Mouse (Mus musculus): ENCODE data around the gene Bicdl2.

Bicdl2 gene

GRCm38 (mm10) chr17:23674271-23674952 is 14.1 kb downstream of the Bicdl2 start:
- peak; percentile 60 to 66 for DNase-seq

GRCm38 (mm10) chr17:23675127-23675526 is 14.8 kb downstream of the Bicdl2 start:
- peak; percentile 66 to 84 for DNase-seq

DNA sequence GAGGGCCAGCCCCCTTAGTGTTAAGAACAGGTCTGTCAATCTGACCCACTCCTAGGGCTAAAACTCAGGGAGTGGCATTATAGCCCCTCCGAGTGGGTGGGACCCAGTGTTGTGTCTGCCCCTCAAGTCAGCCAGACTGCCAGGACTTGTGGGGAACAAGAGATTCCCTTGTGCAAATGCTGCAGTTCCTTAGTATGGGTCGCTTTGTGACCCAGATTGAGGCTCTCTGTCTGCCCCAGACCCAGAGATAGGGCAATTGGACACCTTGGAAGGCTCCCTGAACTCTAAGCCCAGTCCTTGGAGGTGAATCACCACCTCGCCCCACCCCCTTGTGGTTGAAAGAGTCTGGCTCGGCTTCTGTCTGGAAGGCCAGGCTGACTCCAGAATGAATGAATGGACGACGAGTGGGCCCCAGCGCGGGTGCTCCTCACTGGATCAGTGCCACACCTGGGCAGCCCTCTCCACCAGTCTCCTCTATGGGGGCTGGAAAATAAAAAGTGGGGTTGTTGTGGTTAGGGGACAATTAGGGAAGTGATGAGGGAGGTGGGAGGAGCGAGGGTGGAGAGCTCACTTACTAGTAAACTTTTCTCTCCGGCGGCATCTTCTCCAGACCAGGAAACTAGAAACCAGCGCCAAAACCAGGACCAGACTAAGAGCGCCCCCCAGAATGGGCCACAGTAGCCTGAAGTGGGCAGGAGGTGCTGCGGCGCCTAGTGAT is 15.4 kb downstream of the Bicdl2 start:
- DNase-seq, result peak; percentile 60 to 75

DNA sequence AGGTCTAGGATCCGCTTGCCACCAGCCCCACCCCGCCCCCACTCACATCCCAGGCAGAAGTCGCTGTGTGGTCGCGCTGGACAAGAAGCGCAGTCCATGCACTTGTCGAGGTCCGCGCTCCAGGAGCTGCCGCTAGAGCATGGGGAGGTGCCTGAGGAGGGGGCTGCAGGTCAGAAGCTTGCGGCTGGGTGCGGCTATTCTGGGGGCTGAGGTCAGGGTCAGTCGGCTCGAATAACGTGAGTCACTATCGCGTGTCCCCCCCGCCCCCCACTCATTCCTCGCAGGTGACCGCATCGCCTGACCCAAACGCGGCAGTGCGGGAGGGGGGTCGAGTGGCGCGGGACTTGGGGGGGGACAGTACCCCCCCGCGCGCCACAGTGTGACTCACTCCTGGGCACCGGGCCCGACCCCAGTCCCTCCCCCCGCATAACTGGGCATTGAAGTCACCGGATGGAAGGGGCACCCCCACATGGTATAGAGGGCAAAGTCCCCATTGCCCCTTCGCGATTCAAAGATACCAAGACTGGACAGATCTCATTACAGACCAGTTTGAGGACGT is 16.2 kb downstream of the Bicdl2 start:
- peak; percentile 68 to 84 for DNase-seq

- DNase-seq, result peak; percentile 88 to 93
These were observed 17.0 kb downstream of the Bicdl2 start, which contains the start of gene Tnfrsf12a for GRCm38 (mm10) chr17:23677236-23677679. TSS of gene Tnfrsf12a (minus strand) at chr17:23677468.

GRCm38 (mm10) chr17:23679127-23679835 is 19.0 kb downstream of the Bicdl2 start, which contains the start of gene Cldn6:
TSS of gene Cldn6 (plus strand) at chr17:23679249.
- DNase-seq, result no peak

GRCm38 (mm10) chr17:23680336-23680735 is 20.0 kb downstream of the Bicdl2 start:
- no peak for DNase-seq

- DNase-seq, result no peak
These were observed 20.8 kb downstream of the Bicdl2 start for GRCm38 (mm10) chr17:23681086-23681485.

- no peak for DNase-seq
These were observed 21.8 kb downstream of the Bicdl2 start for GRCm38 (mm10) chr17:23682092-23682491.

DNA sequence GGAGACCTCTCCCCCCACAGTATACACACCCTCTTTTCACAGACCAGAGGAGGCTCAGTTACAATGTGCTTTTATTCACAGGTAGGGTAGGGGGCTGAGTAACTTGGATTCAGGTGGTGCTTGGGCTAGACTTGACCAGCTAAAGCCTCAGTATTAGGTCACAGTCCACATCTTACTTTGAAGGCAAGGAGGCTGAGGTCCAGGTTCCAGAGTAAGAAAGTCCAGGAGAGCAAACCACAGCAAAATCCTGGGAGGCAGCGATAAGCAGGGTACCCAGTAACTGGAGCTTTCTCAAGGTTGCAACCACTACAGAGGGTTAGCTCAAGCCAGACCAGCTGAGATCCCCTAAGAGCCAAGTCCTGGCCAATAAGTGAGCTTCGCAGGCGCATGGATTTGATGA is 22.2 kb downstream of the Bicdl2 start:
- DNase-seq, result no peak

DNA sequence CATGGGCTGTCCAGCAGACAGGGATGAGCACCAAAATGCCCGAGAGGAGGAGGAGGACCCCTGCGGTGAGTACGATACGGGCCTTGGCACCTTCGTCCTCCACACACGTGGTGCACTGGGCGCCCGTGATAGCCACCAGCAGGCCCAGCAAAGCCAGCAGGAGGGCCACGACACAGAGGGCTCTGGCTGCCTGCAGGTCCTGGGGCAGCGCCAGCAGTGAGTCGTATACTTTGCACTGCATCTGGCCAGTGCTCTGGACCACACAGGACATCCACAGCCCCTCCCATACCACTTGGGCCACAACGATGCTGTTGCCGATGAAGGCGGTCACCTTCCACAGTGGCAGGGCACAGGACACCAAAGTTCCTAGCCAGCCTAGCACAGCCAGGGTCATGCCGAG is 22.9 kb downstream of the Bicdl2 start:
- DNase-seq, result no peak

- no peak for DNase-seq
These were observed 23.8 kb downstream of the Bicdl2 start, which contains the start of gene Cldn9 for GRCm38 (mm10) chr17:23683856-23684672. TSS of gene Cldn9 (minus strand) at chr17:23684026.

DNA sequence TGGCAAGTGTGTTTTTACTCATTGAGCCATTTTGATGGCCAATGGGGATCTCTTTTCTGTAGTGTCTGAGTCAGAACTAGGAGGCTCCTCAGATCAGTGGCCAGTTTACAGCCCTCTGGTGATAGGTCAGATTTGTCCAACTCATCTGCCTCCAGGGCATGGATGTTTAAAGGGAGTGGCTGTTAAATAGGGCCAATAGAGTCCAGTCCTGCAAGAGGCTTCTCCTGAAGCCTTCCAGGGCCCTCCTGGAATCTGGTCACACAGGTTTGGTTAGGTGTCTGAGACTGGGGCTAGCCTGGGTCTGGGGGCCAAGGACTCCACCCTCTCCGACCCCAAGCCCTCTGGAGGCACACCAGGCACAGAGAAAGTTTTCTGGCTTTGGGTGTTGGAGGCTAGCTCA is 34.2 kb downstream of the Bicdl2 start:
- no peak for DNase-seq

GRCm38 (mm10) chr17:23695801-23696200 is 35.5 kb downstream of the Bicdl2 start:
- no peak for DNase-seq

DNA sequence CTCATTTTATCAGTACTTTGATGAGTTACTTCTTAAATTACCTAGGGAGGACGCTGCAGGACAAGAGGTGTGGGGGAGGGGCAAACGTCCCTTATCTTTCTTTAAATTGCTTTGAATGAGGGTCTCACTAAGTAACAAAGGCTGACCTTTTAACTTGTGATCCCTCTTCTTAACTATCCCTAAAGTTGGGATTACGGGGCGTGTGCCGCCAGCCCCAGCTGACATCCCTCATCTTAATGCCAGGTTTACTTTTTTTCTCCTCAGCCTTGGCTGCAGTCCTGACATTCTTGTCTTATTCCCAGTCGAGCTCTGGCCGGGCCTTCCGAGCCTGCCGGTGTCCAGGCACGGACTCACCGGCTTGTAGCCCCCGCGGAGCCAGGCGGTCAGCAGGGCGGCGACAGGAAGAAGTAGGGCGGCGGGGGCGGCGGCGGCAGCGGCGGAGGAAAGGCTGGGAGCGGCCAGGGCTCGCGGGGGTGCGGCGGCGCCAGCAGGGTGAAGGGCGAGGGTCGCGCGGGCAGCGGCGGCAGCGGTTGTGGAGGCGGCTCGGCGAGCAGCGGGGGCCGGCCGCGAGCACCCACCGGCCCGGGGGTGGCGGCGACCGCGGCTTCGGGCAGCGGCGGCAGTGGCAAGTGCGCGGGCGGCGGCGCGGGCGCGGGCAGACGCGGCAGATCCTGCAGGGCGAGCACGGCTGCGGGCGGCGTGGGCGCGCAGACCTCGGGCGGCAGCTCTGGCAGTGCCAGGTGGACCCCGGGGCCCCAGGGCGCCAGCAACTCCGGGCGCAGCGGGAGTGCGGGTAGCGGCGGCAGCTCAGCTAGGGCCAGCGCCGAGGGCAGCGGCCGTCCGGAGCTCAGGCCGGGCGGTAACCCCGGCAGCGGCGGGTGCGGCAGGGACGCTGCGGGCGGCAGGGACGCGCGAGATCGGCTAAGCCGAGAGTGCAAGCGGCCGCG is 39.1 kb downstream of the Bicdl2 start:
- peak; percentile 75 to 83 for DNase-seq

- DNase-seq, result peak; percentile 94 to 97
These were observed 39.8 kb downstream of the Bicdl2 start for GRCm38 (mm10) chr17:23700079-23700478.

DNA sequence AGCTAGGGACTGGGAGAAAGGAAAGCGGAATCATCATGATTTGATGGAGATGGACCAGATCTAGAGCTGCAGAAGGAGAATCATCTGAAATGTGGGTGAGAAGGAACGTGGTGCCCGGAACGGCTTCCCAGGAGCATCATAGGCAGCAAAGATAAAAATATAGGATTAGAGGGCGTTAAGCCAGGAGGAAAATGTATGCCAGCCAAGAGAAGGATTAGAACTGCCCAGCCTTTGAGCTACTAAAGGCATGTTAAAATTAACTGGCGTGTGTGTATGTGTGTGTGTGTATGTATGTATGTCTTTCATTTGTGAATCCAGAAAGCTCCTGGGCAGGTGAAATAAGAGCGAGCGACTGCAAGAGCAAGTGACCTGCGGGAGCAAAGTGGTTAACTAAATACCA is 43.0 kb downstream of the Bicdl2 start:
- DNase-seq, result no peak

DNA sequence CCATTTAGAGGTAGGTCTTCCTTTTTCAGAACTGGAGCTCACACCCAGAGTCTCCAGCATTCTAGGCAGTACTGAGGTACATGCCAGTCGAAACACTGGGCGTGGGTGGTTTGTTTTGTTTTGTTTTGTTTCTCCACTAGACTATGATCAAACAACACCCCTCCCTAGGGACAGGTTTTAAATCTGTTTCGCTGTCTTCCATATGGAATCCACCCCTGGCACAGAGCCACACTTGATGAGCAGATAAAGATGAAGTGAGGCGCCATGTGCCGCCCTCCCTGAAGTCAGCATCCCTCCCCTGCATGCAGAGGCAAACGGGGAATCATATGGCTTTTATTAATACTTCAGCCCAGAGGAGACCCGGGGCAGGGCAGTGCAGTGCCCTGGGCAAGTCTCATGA is 44.4 kb downstream of the Bicdl2 start:
- DNase-seq, result peak; percentile 13 to 43

GRCm38 (mm10) chr17:23705525-23706104 is 45.3 kb downstream of the Bicdl2 start:
- peak in 1 of 2 experiments; percentile 10 for DNase-seq

DNA sequence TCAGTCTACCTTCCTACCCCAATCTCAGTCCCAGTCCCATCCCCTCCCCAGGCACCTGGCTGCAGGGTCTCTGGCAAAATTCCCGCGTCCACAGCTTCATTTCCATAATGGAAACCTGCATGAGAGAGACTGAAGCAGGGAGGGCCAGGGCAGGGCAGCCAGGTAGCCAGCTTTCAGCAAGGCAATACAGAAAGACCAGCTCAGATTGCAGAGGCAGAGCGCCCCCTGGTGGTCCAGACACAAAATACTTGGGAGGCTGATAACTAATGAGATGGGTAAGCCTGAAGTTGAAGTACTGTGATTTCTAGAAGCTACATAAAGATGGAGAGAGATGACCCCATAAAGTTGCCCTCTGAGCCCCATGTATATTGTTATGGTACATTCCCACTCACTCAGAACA is 45.9 kb downstream of the Bicdl2 start:
- DNase-seq, result peak; percentile 89 to 91

DNA sequence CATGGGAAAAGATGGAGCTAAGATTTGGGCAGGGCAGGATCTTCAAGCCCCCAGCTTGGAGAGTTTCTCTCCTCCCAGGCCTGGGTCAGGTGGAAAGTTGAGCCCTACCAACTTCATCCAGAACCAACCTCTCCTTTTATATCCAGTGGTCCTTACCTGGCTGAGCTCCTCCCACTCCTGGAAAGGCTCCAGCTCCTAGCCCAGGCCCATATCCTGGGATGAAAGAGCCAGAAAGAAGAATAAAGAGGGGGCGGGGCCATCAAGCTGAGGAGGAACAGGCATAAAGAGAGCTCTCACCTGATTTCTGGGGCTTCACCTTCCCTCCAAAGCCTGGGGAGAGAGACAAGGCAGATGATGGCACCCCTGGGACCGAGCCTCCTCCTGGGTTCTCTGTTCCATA is 56.7 kb downstream of the Bicdl2 start:
- no peak for DNase-seq

Data from cerebellum, postnatal 25 days (tissue).